Mouse (Mus musculus): ENCODE measurements around the gene Cacng8. TPM values are rescaled to one million over a fixed set of nuclear protein-coding genes. Genes with fewer than 3 reads are reported as not detected.

Gene Cacng8
- polyA plus RNA-seq, 1 experiment from 2014 or later = 11.2 TPM

DNA sequence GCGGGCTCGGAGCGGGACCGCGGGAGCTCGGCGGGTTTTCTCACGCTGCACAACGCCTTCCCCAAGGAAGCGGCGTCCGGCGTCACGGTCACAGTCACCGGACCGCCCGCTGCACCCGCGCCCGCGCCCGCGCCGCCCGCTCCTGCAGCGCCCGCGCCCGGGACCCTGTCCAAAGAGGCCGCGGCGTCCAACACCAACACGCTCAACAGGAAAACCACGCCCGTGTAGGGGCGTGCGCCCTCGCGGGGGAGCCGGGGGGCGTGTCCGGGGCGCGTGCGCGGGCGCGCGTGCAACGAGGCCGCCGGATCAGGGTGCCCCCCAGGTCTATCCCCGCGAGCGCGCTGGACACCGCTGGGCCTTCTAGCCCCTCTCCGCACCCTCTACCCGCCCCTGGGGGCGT is 24.9 kb downstream of the Cacng8 start:
- WGBS = under 1% methylated on average over 28 of the region's 60 CpGs
- H3K4me2 ChIP-seq = peak overlapping the region; percentile 97
- no peak overlapping the region for H3K27ac ChIP-seq (replicated peaks)
- no peaks in the 10 kb centered on the region for H3K9me3 ChIP-seq (replicated peaks)
- H3K9ac ChIP-seq (replicated peaks) = peak overlapping the region; percentile 65
- H3K36me3 ChIP-seq = no peaks in the 10 kb centered on the region
- peak overlapping the region; percentile 60 for H3K4me3 ChIP-seq (replicated peaks)
- peaks cover 52% of the 10 kb centered on the region for H3K27me3 ChIP-seq (replicated peaks)
- peak; percentile 29 for ATAC-seq (ENCODE audit: low FRiP score)
- peaks cover 28% of the 10 kb centered on the region for H3K4me1 ChIP-seq

DNA sequence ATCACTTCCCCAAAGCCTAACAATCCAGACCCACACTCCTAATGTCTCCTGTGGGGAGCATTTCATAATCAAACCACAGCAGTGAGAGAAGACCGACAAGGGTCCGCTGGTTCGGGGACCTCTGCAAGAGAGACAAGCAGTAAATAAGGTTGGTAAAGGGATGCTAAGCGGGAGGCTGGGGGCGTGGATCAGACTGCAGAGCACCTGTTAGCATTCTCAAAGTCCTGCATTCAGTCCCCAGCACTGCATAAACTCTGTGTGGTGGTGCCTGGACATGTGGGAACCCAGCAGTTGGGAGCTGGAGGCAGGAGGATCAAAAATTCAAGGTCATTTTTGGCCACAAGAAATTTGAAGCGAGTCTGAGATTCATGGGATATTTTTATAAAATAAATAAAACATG is 29.5 kb downstream of the Cacng8 start:
- Histone ChIP-seq H3K4me2 (no peak overlapping the region), H3K9ac (replicated peaks) (no peak overlapping the region), H3K36me3 (no peaks in the 10 kb centered on the region), H3K27ac (replicated peaks) (no peak overlapping the region), H3K4me1 (peaks cover 12% of the 10 kb centered on the region), H3K4me3 (replicated peaks) (no peak overlapping the region), H3K27me3 (replicated peaks) (peaks cover 64% of the 10 kb centered on the region), H3K9me3 (replicated peaks) (no peaks in the 10 kb centered on the region)
- WGBS = 26% methylated on average over 6 of the region's 6 CpGs
- no peak for ATAC-seq (ENCODE audit: low FRiP score)

DNA sequence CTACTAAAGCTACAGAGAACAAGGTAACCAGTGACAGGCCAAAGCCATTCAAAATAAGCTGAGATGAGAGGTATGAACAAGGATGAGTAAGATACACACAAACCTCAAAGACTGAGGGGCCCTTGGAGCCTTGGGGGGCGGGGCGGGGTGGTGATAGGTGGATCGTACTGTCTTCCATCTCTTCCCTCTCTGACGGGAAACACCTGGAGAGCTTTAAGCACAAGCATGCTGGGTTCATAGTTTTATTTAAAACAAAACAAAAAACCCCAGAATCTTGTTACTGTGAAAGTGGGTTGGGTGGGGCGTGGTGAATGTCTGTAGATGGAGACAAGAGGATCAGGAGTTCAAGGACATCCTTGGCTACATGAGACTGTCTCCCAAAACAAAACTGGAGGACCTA is 30.0 kb downstream of the Cacng8 start:
- no peak for ATAC-seq (ENCODE audit: low FRiP score)
- 52% methylated on average over 5 of the region's 5 CpGs for WGBS
- Histone ChIP-seq H3K4me1 (peaks cover 8% of the 10 kb centered on the region), H3K4me3 (replicated peaks) (no peak overlapping the region), H3K36me3 (no peaks in the 10 kb centered on the region), H3K4me2 (no peak overlapping the region), H3K9ac (replicated peaks) (no peak overlapping the region), H3K27ac (replicated peaks) (no peak overlapping the region), H3K9me3 (replicated peaks) (no peaks in the 10 kb centered on the region), H3K27me3 (replicated peaks) (peaks cover 69% of the 10 kb centered on the region)

DNA sequence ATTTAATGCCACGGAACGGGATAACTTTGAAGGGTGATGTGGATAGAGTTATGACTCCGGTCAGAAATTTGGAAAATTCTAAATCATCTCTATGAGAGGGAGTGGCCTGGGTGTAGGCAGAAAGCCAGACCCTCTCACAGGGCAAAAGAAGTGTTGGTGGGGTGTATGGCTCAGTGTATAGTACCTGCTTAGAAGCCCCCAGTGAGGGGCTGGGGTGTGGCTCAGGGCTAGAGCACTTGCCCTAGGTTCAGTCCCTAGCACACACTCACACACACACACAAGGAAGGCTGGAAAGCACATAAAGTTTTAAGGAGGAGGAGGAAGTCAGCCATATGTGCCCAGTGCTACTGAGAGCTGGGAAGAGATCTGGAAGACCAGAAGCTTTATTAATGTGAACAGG is 30.8 kb downstream of the Cacng8 start:
- Histone ChIP-seq H3K4me1 (peaks cover 7% of the 10 kb centered on the region), H3K36me3 (no peaks in the 10 kb centered on the region), H3K27me3 (replicated peaks) (peaks cover 65% of the 10 kb centered on the region), H3K4me3 (replicated peaks) (no peak overlapping the region), H3K9ac (replicated peaks) (no peak overlapping the region), H3K9me3 (replicated peaks) (no peaks in the 10 kb centered on the region), H3K4me2 (no peak overlapping the region), H3K27ac (replicated peaks) (no peak overlapping the region)
- WGBS = 92% methylated on average over 3 of the region's 3 CpGs
- ATAC-seq (ENCODE audit: low FRiP score) = no peak

DNA sequence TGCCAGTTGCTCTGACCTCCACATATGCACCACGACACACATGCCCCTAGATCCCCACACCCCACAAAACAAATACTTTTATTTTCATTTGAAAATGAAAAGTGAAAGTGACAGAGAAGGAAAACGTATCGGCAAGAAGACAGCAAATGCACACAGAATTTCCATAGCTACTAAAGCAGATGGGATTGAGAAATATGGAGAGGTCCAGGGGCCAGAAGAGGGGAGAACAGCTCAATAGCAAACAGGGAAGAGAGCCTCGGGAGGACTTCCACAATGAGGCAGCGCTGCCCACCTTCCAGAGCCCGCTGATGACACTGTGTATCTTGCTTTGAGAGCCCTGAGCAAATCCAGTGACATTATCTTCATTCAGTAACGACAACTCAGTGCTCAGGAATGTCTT is 31.6 kb downstream of the Cacng8 start:
- H3K27ac ChIP-seq (replicated peaks) = no peak overlapping the region
- H3K9me3 ChIP-seq (replicated peaks) = no peaks in the 10 kb centered on the region
- WGBS = 61% methylated on average over 7 of the region's 7 CpGs
- peaks cover 7% of the 10 kb centered on the region for H3K4me1 ChIP-seq
- H3K27me3 ChIP-seq (replicated peaks) = peaks cover 57% of the 10 kb centered on the region
- no peaks in the 10 kb centered on the region for H3K36me3 ChIP-seq
- no peak for ATAC-seq (ENCODE audit: low FRiP score)
- H3K9ac ChIP-seq (replicated peaks) = no peak overlapping the region
- no peak overlapping the region for H3K4me2 ChIP-seq
- no peak overlapping the region for H3K4me3 ChIP-seq (replicated peaks)

DNA sequence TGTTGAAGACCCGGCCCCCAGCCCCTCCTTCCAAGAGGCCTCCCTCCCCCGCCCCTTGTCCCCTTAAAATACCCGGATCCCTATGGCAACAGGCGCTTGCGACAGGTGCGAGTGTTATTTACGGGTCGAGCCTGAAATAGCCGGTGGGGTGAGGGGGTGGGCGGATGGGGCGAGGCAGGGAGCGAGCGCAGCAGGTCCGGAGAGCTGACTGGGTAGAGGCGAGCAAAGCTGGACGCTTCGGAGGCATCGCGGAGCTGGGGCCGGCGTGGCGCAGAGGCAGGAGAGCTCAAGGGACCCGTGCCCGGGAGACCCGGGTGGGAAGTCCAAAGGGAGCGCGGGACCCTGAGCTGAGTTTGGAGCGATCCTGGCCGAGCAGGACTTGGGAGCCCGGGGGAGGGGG is 32.9 kb downstream of the Cacng8 start:
- Histone ChIP-seq H3K9me3 (replicated peaks) (no peaks in the 10 kb centered on the region), H3K27me3 (replicated peaks) (peaks cover 46% of the 10 kb centered on the region), H3K27ac (replicated peaks) (no peak overlapping the region), H3K4me1 (peaks cover 7% of the 10 kb centered on the region), H3K4me2 (peak overlapping the region; percentile 54), H3K36me3 (no peaks in the 10 kb centered on the region), H3K9ac (replicated peaks) (0 out of 2 replicates have a peak overlapping the region, but pooled peaks have one; percentile 11), H3K4me3 (replicated peaks) (peak overlapping the region; percentile 25)
- peak; percentile 28; the same call in 1 of the 2 replicates for ATAC-seq (ENCODE audit: low FRiP score)
- under 1% methylated on average over 30 of the region's 30 CpGs for WGBS

DNA sequence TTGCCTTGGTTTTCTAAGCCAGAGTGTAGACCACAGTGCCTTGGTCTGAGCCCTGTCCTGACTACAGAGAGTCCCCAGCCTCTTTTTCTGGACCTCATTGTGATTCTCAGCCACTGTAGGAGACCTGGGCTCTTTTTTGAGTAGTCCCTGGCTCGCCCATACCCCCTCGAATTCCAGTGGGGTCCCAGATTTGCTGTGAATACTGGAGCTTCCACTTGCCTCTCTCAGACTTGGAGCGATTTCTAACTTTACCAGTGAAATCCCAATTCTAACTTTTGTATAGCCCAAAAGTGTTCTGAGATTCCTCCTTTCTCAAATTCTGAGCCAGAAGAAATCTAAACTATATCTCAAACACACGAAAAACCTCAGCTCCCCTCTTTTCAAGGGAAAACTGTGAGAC is 33.4 kb downstream of the Cacng8 start, which contains the start of gene Cacng6:
TSS of gene Cacng6 (plus strand) at position 301 of the 400 bp plus-strand sequence.
- peaks cover 42% of the 10 kb centered on the region for H3K27me3 ChIP-seq (replicated peaks)
- peak within 1 kb of the TSS; percentile 25 for H3K4me3 ChIP-seq (replicated peaks)

DNA sequence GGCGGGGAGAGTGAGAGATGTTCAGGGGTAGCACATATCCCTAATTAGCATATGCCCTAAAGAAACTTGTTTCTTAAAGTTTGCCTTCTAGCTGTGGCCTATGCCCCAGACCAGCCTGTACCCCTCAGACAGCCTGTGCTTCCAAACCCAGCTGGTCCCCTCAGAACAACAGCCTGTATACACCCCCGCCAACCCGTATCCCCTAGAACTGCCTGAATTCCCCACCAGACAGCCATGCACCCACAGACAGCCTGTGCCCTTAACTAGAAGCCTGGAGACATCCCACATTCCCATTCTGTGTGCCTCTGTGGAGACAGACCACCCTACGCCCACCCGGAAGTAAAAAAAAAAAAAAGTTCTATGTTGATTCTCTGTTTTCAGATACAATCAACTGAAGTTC is 34.7 kb downstream of the Cacng8 start:
- no peaks in the 10 kb centered on the region for H3K9me3 ChIP-seq (replicated peaks)
- H3K27ac ChIP-seq (replicated peaks) = no peak overlapping the region
- ATAC-seq (ENCODE audit: low FRiP score) = no peak
- 95% methylated on average over 5 of the region's 5 CpGs for WGBS
- H3K4me1 ChIP-seq = peaks cover 7% of the 10 kb centered on the region
- no peak overlapping the region for H3K4me3 ChIP-seq (replicated peaks)
- H3K27me3 ChIP-seq (replicated peaks) = peaks cover 42% of the 10 kb centered on the region
- no peaks in the 10 kb centered on the region for H3K36me3 ChIP-seq
- H3K4me2 ChIP-seq = no peak overlapping the region
- no peak overlapping the region for H3K9ac ChIP-seq (replicated peaks)

More for the DNA sequence above, 33.4 kb downstream of the Cacng8 start, which contains the start of gene Cacng6:
- peak within 1 kb of the TSS; percentile 54 for H3K4me2 ChIP-seq
- H3K27ac ChIP-seq (replicated peaks) = no peak within 1 kb of the TSS
- 32% methylated on average over 4 of the region's 4 CpGs for WGBS
- ATAC-seq (ENCODE audit: low FRiP score) = 0 out of 2 replicates have a peak, but pooled peaks have one; percentile 2
- H3K4me1 ChIP-seq = peaks cover 7% of the 10 kb centered on the region
- no peaks in the 10 kb centered on the region for H3K9me3 ChIP-seq (replicated peaks)
- H3K36me3 ChIP-seq = no peaks in the 10 kb centered on the region
- H3K9ac ChIP-seq (replicated peaks) = 0 out of 2 replicates have a peak within 1 kb of the TSS, but pooled peaks have one; percentile 11

DNA sequence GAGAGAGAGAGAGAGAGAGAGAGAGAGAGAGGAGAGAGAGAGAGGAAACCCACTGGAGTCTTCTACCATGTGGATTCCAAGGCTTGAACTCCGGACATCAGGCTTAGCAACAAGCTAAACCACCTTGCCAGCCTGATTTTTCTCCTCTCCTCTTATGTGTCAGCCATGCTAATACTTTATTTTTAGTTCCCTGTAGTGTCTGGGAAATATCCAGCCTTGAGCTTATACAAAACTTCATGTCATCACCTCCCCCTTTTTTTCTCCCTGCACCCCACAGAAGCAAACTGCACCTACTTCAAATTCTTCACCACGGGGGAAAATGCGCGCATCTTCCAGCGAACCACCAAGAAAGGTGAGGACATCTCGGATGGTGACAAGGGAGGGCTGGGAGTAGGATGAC is 39.7 kb downstream of the Cacng8 start:
- ATAC-seq (ENCODE audit: low FRiP score) = no peak

DNA sequence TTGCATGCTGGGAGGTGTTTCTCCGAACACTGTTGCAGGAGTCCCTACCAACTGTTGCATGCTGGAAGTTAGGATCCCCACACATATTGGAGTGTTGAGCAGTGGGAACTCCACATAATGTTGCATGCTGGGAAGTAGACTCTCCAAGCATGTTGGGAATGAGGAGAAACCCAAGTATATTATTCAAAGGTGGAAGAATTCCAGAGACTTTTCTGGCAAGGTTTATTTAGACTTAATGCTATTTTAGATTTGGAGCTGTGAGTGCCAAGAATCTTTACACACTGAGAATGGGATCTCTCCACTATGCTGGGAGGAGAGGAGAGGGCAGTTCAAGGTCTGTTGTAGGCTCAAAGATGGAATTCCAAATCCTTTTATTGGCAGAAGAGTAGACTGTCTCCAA is 41.6 kb downstream of the Cacng8 start:
- Histone ChIP-seq H3K27me3 (replicated peaks) (no peaks in the 10 kb centered on the region; the same call in 1 of the 2 replicates), H3K36me3 (no peaks in the 10 kb centered on the region), H3K4me2 (no peak overlapping the region), H3K9ac (replicated peaks) (no peak overlapping the region), H3K27ac (replicated peaks) (no peak overlapping the region), H3K9me3 (replicated peaks) (no peaks in the 10 kb centered on the region), H3K4me1 (no peaks in the 10 kb centered on the region), H3K4me3 (replicated peaks) (no peak overlapping the region)
- WGBS = 85% methylated on average over 1 of the region's 1 CpGs
- no peak for ATAC-seq (ENCODE audit: low FRiP score)

More for the DNA sequence above, 39.7 kb downstream of the Cacng8 start:
- H3K4me2 ChIP-seq = no peak overlapping the region
- no peaks in the 10 kb centered on the region for H3K4me1 ChIP-seq
- H3K4me3 ChIP-seq (replicated peaks) = no peak overlapping the region
- 75% methylated on average over 6 of the region's 6 CpGs for WGBS
- no peaks in the 10 kb centered on the region for H3K9me3 ChIP-seq (replicated peaks)
- no peak overlapping the region for H3K27ac ChIP-seq (replicated peaks)
- no peak overlapping the region for H3K9ac ChIP-seq (replicated peaks)
- peaks cover 3% of the 10 kb centered on the region for H3K27me3 ChIP-seq (replicated peaks)
- no peaks in the 10 kb centered on the region for H3K36me3 ChIP-seq

DNA sequence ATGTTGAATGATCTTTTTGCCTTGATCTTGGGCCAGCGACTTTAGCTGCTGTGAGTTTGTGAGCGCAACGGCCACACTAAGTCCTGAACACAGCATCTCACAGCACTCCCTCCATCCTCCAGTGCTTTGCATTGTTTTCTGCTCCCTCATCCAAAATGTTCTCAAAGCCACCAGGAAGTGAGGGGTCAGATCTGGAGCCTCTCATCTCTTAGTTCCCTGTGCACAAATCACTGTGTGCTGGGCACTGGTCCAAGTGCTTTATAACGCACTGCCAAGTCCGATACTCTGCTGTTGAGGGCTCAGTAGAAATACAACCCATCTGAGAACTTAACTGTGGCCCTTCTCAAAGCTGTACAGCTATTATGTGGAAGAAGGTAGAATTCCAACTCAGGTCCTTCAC is 47.5 kb downstream of the Cacng8 start:
- Histone ChIP-seq H3K4me2 (no peak overlapping the region), H3K27me3 (replicated peaks) (no peaks in the 10 kb centered on the region), H3K4me3 (replicated peaks) (no peak overlapping the region), H3K9ac (replicated peaks) (no peak overlapping the region), H3K36me3 (no peaks in the 10 kb centered on the region), H3K9me3 (replicated peaks) (no peaks in the 10 kb centered on the region), H3K4me1 (peaks cover 3% of the 10 kb centered on the region; the same call in 1 of the 2 replicates), H3K27ac (replicated peaks) (no peak overlapping the region)
- no peak for ATAC-seq (ENCODE audit: low FRiP score)
- 46% methylated on average over 5 of the region's 5 CpGs for WGBS

DNA sequence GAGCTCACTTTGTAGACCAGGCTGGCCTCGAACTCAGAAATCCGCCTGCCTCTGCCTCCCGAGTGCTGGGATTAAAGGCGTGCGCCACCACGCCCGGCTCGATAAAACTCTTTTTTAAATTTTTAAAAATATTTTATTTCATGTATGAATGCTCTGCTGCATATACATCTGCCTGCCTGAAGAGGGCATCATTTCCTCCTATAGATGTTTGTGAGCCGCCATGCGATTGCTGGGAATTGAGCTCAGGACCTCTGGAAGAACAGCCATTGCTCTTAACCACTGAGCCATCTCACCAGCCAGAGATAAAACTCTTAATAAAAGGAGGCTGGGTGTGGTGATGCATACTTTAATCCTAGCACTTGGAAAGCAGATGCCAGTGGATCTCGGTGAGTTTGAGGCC is 49.5 kb downstream of the Cacng8 start:
- no peak overlapping the region for H3K4me2 ChIP-seq
- ATAC-seq (ENCODE audit: low FRiP score) = no peak
- no peaks in the 10 kb centered on the region for H3K36me3 ChIP-seq

More for the DNA sequence above, 49.5 kb downstream of the Cacng8 start:
- no peak overlapping the region for H3K27ac ChIP-seq (replicated peaks)
- H3K4me3 ChIP-seq (replicated peaks) = no peak overlapping the region
- 87% methylated on average over 11 of the region's 11 CpGs for WGBS
- no peak overlapping the region for H3K9ac ChIP-seq (replicated peaks)
- no peaks in the 10 kb centered on the region for H3K27me3 ChIP-seq (replicated peaks)
- H3K4me1 ChIP-seq = peaks cover 3% of the 10 kb centered on the region; the same call in 1 of the 2 replicates
- H3K9me3 ChIP-seq (replicated peaks) = no peaks in the 10 kb centered on the region

Measured in neural tube, embryonic 15.5 days (tissue).